Mouse (Mus musculus) monocyte, adult 2 months (primary cell): ENCODE measurements around the gene Nop53.

Experiments
- DNase-seq, 2 experiments: peaks; one replicate each; pipeline ENCODE4 v3.0.0; 2022; ENCODE audit warnings: low spot score in 2 of 2, low read depth in 1 of 2

Nop53 gene

GRCm38 (mm10) chr7:15945721-15946536, at the start of gene Nop53:
Gene Nop53 (minus strand): TSS chr7:15946074.
- DNase-seq: peak; percentile 77 to 89

DNA sequence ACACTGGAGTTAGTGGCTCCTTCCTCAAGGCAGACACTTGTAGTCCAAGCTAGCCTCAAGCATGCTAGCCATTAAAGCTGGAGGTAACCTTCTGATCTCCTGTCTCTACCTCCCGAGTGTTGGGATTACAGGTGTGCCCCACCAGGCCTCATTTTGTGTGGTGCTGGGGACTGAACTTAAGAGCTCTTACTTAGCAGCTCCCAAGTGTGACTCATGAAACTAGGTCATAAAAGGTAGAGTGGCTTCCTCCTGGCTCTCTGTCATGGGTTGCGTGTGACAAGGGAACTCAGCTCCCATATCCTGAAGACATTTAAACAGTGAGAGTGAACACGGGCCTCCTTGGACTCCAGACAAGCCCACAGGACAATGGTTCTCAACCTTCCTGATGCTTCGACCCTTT, 47.9 kb upstream of the Nop53 start:
- DNase-seq: no peak

GRCm38 (mm10) chr7:15993152-15993551, 47.3 kb upstream of the Nop53 start:
- no peak for DNase-seq

GRCm38 (mm10) chr7:15991764-15992163, 45.9 kb upstream of the Nop53 start:
- no peak for DNase-seq

GRCm38 (mm10) chr7:15987661-15988356, 41.9 kb upstream of the Nop53 start:
- DNase-seq: no peak

GRCm38 (mm10) chr7:15982729-15983407, 37.0 kb upstream of the Nop53 start:
- DNase-seq: no peak

DNA sequence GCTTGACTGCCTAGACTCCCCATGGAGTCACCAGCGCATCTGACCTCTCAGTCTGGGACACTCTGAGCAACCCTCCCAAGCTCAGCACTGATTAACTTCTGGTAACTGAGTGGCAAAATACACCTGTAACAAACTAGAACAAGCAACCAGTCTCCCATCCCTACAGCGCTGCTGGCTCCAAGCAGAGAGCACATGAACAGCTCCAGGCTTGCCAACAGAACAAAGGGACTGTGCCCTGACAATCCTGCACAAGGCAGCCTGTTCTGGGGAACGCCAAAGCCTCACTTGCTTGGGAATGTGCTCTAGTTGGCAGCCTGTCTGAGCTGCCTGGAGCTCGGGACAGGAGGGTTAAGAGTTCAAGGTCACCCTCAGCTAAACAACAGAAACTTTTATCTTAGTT, 35.7 kb upstream of the Nop53 start:
- no peak for DNase-seq

GRCm38 (mm10) chr7:15980246-15980645, 34.4 kb upstream of the Nop53 start:
- DNase-seq: no peak

DNA sequence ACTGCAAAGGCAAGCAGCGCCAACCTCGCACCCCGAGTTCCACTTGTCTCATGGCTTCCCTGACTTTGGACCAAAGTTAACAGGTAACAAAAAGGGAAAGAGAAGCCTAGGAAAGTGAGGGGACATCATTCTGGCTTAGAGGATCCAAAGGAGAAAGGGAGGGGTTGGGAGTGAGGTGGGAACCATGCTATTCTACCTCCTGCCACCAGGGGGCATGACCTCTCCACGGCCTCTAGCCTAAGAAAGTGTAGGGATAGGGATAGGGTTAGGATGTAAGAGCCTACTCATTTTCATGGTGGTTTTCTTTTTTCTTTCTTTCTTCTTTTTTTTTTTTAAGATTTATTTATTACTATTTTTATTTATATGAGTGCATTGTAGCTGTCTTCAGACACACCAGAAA, 30.0 kb upstream of the Nop53 start:
- no peak for DNase-seq

GRCm38 (mm10) chr7:15975451-15975850, 29.6 kb upstream of the Nop53 start:
- no peak for DNase-seq

DNA sequence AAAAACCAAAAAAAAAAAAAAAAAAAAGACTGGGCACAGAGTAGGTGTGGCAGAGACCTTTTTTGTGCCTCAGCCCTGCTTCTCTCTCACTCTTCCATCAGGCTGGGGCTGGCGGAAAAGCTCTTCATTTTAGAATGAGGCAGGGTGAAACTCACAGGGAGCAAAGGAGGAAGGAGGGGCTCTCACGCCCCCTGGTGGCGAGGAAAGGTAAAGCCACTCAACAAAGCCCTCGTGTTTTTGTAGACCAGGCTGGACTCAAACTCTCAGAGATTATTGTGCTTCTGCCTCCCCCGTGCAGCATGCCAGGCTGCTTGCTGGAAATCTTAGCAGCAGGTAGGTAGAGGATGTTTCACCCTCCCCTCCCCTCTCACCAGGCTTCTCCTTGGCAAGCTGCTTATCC, 28.8 kb upstream of the Nop53 start:
- DNase-seq: peak in 1 of 2 experiments; percentile 55

GRCm38 (mm10) chr7:15972247-15972646, 26.4 kb upstream of the Nop53 start:
- no peak for DNase-seq

DNA sequence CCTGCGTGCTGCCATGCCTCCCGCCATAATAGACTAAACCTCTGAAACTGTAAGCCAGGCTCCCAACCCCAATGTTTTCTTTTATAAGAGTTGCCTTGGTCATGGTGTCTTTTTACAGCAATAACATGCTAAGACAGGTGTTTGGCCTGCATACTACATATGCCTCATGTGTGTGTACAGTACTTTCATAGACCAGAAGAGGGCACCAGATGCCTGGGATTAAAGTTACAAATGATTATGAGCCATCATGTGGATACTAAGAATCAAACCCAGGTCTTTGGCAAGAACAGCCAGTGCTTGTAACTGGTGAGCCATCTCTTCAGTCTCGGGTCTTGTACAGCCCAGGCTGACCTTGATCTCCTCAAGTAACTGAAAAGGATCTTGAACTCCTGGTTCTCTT, 23.8 kb upstream of the Nop53 start:
- no peak for DNase-seq

- DNase-seq: no peak
Measured at GRCm38 (mm10) chr7:15968322-15968721, 22.4 kb upstream of the Nop53 start.

- peak in 1 of 2 experiments; percentile 39 for DNase-seq
Measured at GRCm38 (mm10) chr7:15967312-15967711, 21.4 kb upstream of the Nop53 start, which contains the start of gene Ehd2. Gene Ehd2 (minus strand): TSS chr7:15967567.

DNA sequence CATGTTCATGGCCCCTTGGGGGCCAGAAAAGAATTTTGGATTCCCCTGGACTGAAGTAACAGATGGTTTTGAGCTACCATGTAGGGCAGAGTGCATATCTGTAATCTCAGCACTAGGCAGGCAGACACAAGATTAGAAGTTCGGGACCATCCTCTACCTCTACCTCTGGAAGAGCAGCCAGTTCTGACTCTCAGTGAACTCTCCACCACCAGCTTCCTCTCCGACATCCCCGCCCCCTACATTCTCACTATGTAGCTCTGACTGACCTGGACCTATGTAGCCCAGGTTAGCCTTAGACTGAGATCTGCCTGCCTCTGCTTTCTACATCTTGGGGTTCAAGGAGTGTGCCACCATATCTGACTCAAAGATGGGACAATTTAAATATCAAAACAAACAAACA, 20.6 kb upstream of the Nop53 start:
- no peak for DNase-seq

GRCm38 (mm10) chr7:15963798-15964652, 18.2 kb upstream of the Nop53 start:
- no peak for DNase-seq

GRCm38 (mm10) chr7:15962311-15963288, 16.7 kb upstream of the Nop53 start:
- no peak for DNase-seq

DNA sequence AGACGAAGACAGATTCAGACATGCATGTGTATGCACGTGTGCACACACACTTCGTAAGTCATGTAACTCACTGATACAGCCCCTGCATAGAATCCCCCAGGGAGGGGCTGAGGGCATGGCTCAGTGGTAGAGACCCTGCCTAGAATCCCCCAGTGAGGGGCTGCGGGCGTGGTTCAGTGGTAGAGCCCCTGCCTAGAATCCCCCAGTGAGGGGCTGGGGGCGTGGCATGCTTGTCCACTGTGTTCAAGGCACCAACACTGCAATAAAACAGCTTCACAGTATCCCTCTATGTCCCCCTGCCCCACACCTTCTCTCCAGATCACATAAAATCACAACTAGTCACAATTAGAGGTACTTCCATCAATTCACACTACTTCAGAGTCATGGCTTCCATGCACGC, 15.9 kb upstream of the Nop53 start:
- DNase-seq: no peak

- no peak for DNase-seq
Measured at GRCm38 (mm10) chr7:15961239-15961638, 15.4 kb upstream of the Nop53 start.
